Mouse (Mus musculus): ENCODE data around the gene Mtmr2. TPM values are rescaled to one million over a fixed set of nuclear protein-coding genes. Genes with fewer than 3 reads are reported as not detected.
"Not testable (repeated sequence)": the region's sequence is repeated elsewhere in the genome, so short reads cannot be mapped to it uniquely, and the experiment has no call there.

The Mtmr2 gene
- total RNA-seq, 1 experiment: 45.3 TPM

DNA sequence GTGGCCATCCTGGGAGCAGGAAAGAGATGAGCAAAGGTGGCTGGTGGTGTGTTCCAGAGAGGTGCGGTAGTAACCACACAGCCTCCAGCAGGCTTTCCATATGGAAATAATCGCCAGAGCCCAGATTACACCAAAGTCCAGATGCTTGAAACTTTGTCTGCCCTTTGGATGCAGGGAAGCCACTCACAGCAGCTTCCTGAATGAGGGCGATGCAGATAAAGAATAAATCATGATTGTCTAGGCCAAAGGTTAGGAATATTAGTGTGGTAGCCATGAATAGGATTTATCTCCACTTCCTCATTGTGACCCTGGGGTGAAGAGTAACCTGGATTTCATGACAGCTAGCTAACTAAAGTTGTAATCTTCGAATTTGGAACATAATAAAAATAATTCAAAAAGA is 43.3 kb upstream of the Mtmr2 start:
- no peak overlapping the region for H3K4me3 ChIP-seq (ENCODE audit: insufficient read depth in 1 of 2, low read depth in 1 of 2, low read length in 2 of 2, poor library complexity in 1 of 2, severe bottlenecking in 1 of 2)
- in situ Hi-C loops (cut with MboI; ENCODE audit: low sequenced_read_pairs in 2 of 2, unreplicated experiment in 2 of 2): no loop called here
- H3K27ac ChIP-seq (ENCODE audit: insufficient read depth, low read depth, low read length, poor library complexity, severe bottlenecking): no peak overlapping the region
- no peaks in the 10 kb centered on the region for H3K9me3 ChIP-seq (ENCODE audit: control insufficient read depth, insufficient read depth, low read depth, low read length)
- no peaks in the 10 kb centered on the region for H3K36me3 ChIP-seq (ENCODE audit: control insufficient read depth, insufficient read depth, low read length, poor library complexity, severe bottlenecking)
- H3K4me1 ChIP-seq (ENCODE audit: control insufficient read depth in 2 of 2, insufficient read depth in 2 of 2, low read length in 2 of 2, poor library complexity in 1 of 2): peaks cover 9 to 11% of the 10 kb centered on the region in 2 experiments
- TF ChIP-seq ZNF384 (IDR thresholded peaks at IDR 0.05; ENCODE audit: low read depth, low read length): no peak
- TF ChIP-seq MAFK (IDR thresholded peaks at IDR 0.05; ENCODE audit: insufficient read depth, low read depth, low read length): no peak
- no peak for TF ChIP-seq HCFC1 (IDR thresholded peaks at IDR 0.05; ENCODE audit: borderline replicate concordance, insufficient read depth, low read length)
- TF ChIP-seq ZC3H11A (IDR thresholded peaks at IDR 0.05; ENCODE audit: borderline replicate concordance, low read depth, low read length): no peak
- no peak for TF ChIP-seq CHD2 (IDR thresholded peaks at IDR 0.05; ENCODE audit: low read depth, low read length)
- no peak overlapping the region for H3K9ac ChIP-seq (ENCODE audit: insufficient read depth, low read depth, low read length, poor library complexity, severe bottlenecking)
- DNase-seq (ENCODE audit: low read depth, low spot score): no peak

DNA sequence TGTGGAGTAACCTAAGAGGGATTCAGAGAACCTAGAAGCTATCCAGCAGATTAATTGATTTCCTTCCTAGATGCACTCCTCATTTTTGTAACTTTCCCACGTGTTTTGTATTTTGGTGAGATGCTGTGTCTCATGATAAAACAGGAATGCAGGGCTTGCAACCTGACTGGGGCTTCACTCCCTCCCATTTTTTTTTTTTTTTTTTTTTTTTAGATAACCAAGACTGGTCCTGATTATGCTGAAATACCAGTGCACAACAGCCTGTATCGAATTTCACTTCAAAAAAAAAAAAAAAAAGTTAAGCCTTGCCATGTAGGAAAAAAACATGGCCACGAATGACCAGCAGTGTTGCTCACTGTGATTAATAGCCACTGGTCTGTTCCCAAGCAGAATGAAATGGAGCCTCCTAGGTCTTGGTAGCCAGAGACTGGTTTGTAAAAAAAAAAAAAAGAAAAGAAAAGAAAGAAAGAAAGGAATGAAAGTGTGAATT is 41.1 kb upstream of the Mtmr2 start:
- DNase-seq (ENCODE audit: low read depth, low spot score): no peak
- Histone ChIP-seq H3K27ac (ENCODE audit: insufficient read depth, low read depth, low read length, poor library complexity, severe bottlenecking) (no peak overlapping the region), H3K9ac (ENCODE audit: insufficient read depth, low read depth, low read length, poor library complexity, severe bottlenecking) (no peak overlapping the region), H3K9me3 (ENCODE audit: control insufficient read depth, insufficient read depth, low read depth, low read length) (no peaks in the 10 kb centered on the region), H3K4me1 (ENCODE audit: control insufficient read depth in 2 of 2, insufficient read depth in 2 of 2, low read length in 2 of 2, poor library complexity in 1 of 2) (peaks cover 2% of the 10 kb centered on the region in 2 experiments; a peak in 3 of 4 replicates), H3K4me3 (ENCODE audit: insufficient read depth in 1 of 2, low read depth in 1 of 2, low read length in 2 of 2, poor library complexity in 1 of 2, severe bottlenecking in 1 of 2) (no peak overlapping the region), H3K36me3 (ENCODE audit: control insufficient read depth, insufficient read depth, low read length, poor library complexity, severe bottlenecking) (no peaks in the 10 kb centered on the region)
- in situ Hi-C loops (cut with MboI; ENCODE audit: low sequenced_read_pairs in 2 of 2, unreplicated experiment in 2 of 2): no loop called here
- TF ChIP-seq ZC3H11A (IDR thresholded peaks at IDR 0.05; ENCODE audit: borderline replicate concordance, low read depth, low read length) (no peak), MAFK (IDR thresholded peaks at IDR 0.05; ENCODE audit: insufficient read depth, low read depth, low read length) (no peak), HCFC1 (IDR thresholded peaks at IDR 0.05; ENCODE audit: borderline replicate concordance, insufficient read depth, low read length) (no peak), ZNF384 (IDR thresholded peaks at IDR 0.05; ENCODE audit: low read depth, low read length) (no peak), CHD2 (IDR thresholded peaks at IDR 0.05; ENCODE audit: low read depth, low read length) (no peak)

DNA sequence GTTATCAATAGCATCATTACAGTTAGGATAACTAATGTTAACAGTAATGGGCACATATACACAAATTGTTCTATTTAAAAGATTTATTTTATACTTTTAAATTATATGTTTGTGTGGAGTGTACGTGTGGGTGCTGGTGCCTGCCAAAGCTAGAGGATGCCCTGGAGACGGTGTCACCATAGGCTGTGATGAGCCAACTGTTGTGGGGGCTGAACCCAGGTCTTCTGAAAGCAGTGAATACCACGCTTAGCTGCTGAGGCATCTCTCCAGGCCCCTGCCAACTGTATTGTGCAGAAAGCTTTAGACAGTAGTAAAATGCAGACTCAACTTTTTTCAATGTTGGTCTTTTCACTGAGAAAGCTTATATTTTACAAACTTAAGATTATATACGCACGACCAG is 38.8 kb upstream of the Mtmr2 start:
- Histone ChIP-seq H3K9ac (ENCODE audit: insufficient read depth, low read depth, low read length, poor library complexity, severe bottlenecking) (no peak overlapping the region), H3K4me3 (ENCODE audit: insufficient read depth in 1 of 2, low read depth in 1 of 2, low read length in 2 of 2, poor library complexity in 1 of 2, severe bottlenecking in 1 of 2) (no peak overlapping the region), H3K36me3 (ENCODE audit: control insufficient read depth, insufficient read depth, low read length, poor library complexity, severe bottlenecking) (no peaks in the 10 kb centered on the region), H3K27ac (ENCODE audit: insufficient read depth, low read depth, low read length, poor library complexity, severe bottlenecking) (no peak overlapping the region), H3K9me3 (ENCODE audit: control insufficient read depth, insufficient read depth, low read depth, low read length) (no peaks in the 10 kb centered on the region), H3K4me1 (ENCODE audit: control insufficient read depth in 2 of 2, insufficient read depth in 2 of 2, low read length in 2 of 2, poor library complexity in 1 of 2) (no peaks in the 10 kb centered on the region)
- in situ Hi-C loops (cut with MboI; ENCODE audit: low sequenced_read_pairs in 2 of 2, unreplicated experiment in 2 of 2): no loop called here
- TF ChIP-seq MAFK (IDR thresholded peaks at IDR 0.05; ENCODE audit: insufficient read depth, low read depth, low read length) (no peak), ZC3H11A (IDR thresholded peaks at IDR 0.05; ENCODE audit: borderline replicate concordance, low read depth, low read length) (no peak), HCFC1 (IDR thresholded peaks at IDR 0.05; ENCODE audit: borderline replicate concordance, insufficient read depth, low read length) (no peak), ZNF384 (IDR thresholded peaks at IDR 0.05; ENCODE audit: low read depth, low read length) (no peak), CHD2 (IDR thresholded peaks at IDR 0.05; ENCODE audit: low read depth, low read length) (no peak)
- no peak for DNase-seq (ENCODE audit: low read depth, low spot score)

DNA sequence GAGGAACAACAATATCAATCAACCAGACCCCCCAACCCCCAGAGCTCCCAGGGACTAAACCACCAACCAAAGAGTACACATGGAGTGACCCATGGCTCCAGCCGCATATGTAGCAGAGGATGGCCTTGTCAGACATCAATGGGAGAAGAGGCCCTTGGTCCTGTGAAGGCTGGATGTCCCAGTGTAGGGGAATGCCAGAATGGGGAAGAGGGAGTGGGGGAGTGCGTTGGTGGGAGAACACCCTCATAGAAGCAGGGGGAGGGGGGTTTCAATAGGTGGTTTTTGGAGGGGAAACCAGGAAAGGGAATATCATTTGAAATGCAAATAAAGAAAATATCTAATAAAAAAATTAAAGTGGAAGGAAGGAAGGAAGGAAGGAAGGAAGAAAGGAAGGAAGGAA is 32.3 kb upstream of the Mtmr2 start:
- in situ Hi-C loops (cut with MboI; ENCODE audit: low sequenced_read_pairs in 2 of 2, unreplicated experiment in 2 of 2): loop anchor here in 1 of 2 experiments (10.0 kb wide), 1 partner anchor 481 kb away; no protein-coding TSS in a partner anchor
- not testable (repeated sequence) for H3K4me1 ChIP-seq (ENCODE audit: control insufficient read depth in 2 of 2, insufficient read depth in 2 of 2, low read length in 2 of 2, poor library complexity in 1 of 2)

More for the DNA sequence above, 32.3 kb upstream of the Mtmr2 start:
- not testable (repeated sequence) for H3K9ac ChIP-seq (ENCODE audit: insufficient read depth, low read depth, low read length, poor library complexity, severe bottlenecking); DNase-seq (ENCODE audit: low read depth, low spot score); H3K36me3 ChIP-seq (ENCODE audit: control insufficient read depth, insufficient read depth, low read length, poor library complexity, severe bottlenecking); H3K27ac ChIP-seq (ENCODE audit: insufficient read depth, low read depth, low read length, poor library complexity, severe bottlenecking); H3K9me3 ChIP-seq (ENCODE audit: control insufficient read depth, insufficient read depth, low read depth, low read length); H3K4me3 ChIP-seq (ENCODE audit: insufficient read depth in 1 of 2, low read depth in 1 of 2, low read length in 2 of 2, poor library complexity in 1 of 2, severe bottlenecking in 1 of 2)

All from ES-E14 (cell line).